Mouse (Mus musculus): ENCODE measurements around the gene Apip. TPM values are rescaled to one million over a fixed set of nuclear protein-coding genes. Genes with fewer than 3 reads are reported as not detected.

Apip gene
- polyA plus RNA-seq (2012; rRNA removed): 7.1 and 7.4 TPM in 2 replicates

GRCm38 (mm10) chr2:103073219-103073982, at the start of gene Apip, which contains the start of gene Pdhx:
Gene Apip, plus strand, starts transcription at chr2:103073675.
Gene Pdhx, minus strand, starts transcription at chr2:103073513.
- no peaks in the 10 kb centered on the region; the same call in 1 of the 2 replicates for H3K4me1 ChIP-seq (ENCODE audit: control insufficient read depth, insufficient read depth, insufficient read length)
- H3K4me3 ChIP-seq (ENCODE audit: extremely low read depth, insufficient read depth, insufficient read length): peak within 1 kb of the TSS; percentile 93
- no peaks in the 10 kb centered on the region for H3K36me3 ChIP-seq (ENCODE audit: control insufficient read depth, insufficient read depth, low read length)
- WGBS: under 1% methylated on average over 55 of the region's 55 CpGs
- peak; percentile 93 to 100 for DNase-seq (ENCODE audit: low read depth in 1 of 2, low spot score in 2 of 2)
- TF ChIP-seq CTCF (IDR thresholded peaks at IDR 0.05; ENCODE audit: extremely low read depth, insufficient read depth, insufficient read length, insufficient replicate concordance) (no peak), POLR2A (IDR thresholded peaks at IDR 0.05; ENCODE audit: low read depth, low read length) (peak; percentile 21; the same call in 1 of the 2 replicates)
- H3K27me3 ChIP-seq (ENCODE audit: control insufficient read depth, insufficient read depth, low read length): no peaks in the 10 kb centered on the region
- H3K27ac ChIP-seq (ENCODE audit: insufficient read depth, low read length): peak within 1 kb of the TSS; percentile 71

- Histone ChIP-seq H3K4me1 (ENCODE audit: control insufficient read depth, insufficient read depth, insufficient read length) (no peaks in the 10 kb centered on the region), H3K36me3 (ENCODE audit: control insufficient read depth, insufficient read depth, low read length) (peaks cover 5% of the 10 kb centered on the region; the same call in 1 of the 2 replicates), H3K27me3 (ENCODE audit: control insufficient read depth, insufficient read depth, low read length) (no peaks in the 10 kb centered on the region), H3K27ac (ENCODE audit: insufficient read depth, low read length) (no peak overlapping the region), H3K4me3 (ENCODE audit: extremely low read depth, insufficient read depth, insufficient read length) (no peak overlapping the region)
- TF ChIP-seq CTCF (IDR thresholded peaks at IDR 0.05; ENCODE audit: extremely low read depth, insufficient read depth, insufficient read length, insufficient replicate concordance) (no peak), POLR2A (IDR thresholded peaks at IDR 0.05; ENCODE audit: low read depth, low read length) (no peak)
- 92% methylated on average over 4 of the region's 4 CpGs for WGBS
- no peak for DNase-seq (ENCODE audit: low read depth in 1 of 2, low spot score in 2 of 2)
These were observed 35.6 kb upstream of the Apip start for GRCm38 (mm10) chr2:103037831-103038230.

DNA sequence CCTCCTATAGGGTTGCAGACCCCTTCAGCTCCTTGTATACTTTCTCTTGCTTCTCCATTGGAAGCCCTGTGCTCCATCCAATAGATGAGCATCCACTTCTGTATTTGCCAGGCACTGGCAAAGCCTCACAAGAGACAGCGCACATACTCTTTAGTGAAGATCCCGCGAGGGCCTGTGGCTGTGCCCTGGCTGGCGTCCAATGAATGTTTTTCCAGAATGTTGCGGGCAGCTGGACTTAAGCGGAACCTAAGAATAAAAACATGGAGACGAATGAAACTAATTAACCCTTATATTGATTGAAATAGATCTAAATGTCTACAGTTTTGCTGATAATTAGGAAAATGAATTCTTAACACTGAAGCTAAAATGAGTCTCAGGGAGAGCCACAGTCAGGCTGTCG, 32.6 kb upstream of the Apip start:
- Histone ChIP-seq H3K27me3 (ENCODE audit: control insufficient read depth, insufficient read depth, low read length) (no peaks in the 10 kb centered on the region), H3K4me1 (ENCODE audit: control insufficient read depth, insufficient read depth, insufficient read length) (no peaks in the 10 kb centered on the region), H3K36me3 (ENCODE audit: control insufficient read depth, insufficient read depth, low read length) (peaks cover 3% of the 10 kb centered on the region; the same call in 1 of the 2 replicates), H3K27ac (ENCODE audit: insufficient read depth, low read length) (no peak overlapping the region), H3K4me3 (ENCODE audit: extremely low read depth, insufficient read depth, insufficient read length) (no peak overlapping the region)
- WGBS: 92% methylated on average over 8 of the region's 8 CpGs
- DNase-seq (ENCODE audit: low read depth in 1 of 2, low spot score in 2 of 2): no peak
- no peak for TF ChIP-seq CTCF (IDR thresholded peaks at IDR 0.05; ENCODE audit: extremely low read depth, insufficient read depth, insufficient read length, insufficient replicate concordance)
- TF ChIP-seq POLR2A (IDR thresholded peaks at IDR 0.05; ENCODE audit: low read depth, low read length): no peak

DNA sequence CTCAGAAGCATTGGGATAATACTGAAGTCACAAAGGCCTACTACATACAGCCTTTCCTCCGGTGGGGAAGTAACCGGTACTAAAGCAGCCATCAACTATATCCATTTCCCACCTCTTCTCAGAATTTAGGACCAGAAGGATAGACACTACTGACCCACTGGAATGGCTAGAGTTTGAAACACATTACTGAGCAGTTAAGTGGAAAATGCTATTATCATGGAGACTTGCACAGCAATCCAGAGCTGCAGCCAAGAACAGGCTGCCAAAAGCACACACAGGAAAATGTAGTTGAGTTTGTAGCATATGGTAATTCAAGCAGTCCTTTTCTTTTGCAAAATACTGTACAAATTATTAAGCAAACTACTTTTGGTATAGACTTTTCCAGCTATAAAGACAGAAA, 28.2 kb upstream of the Apip start:
- Histone ChIP-seq H3K27ac (ENCODE audit: insufficient read depth, low read length) (no peak overlapping the region), H3K36me3 (ENCODE audit: control insufficient read depth, insufficient read depth, low read length) (no peaks in the 10 kb centered on the region), H3K4me3 (ENCODE audit: extremely low read depth, insufficient read depth, insufficient read length) (no peak overlapping the region), H3K4me1 (ENCODE audit: control insufficient read depth, insufficient read depth, insufficient read length) (no peaks in the 10 kb centered on the region), H3K27me3 (ENCODE audit: control insufficient read depth, insufficient read depth, low read length) (no peaks in the 10 kb centered on the region)
- DNase-seq (ENCODE audit: low read depth in 1 of 2, low spot score in 2 of 2): no peak
- 96% methylated on average over 2 of the region's 2 CpGs for WGBS
- TF ChIP-seq POLR2A (IDR thresholded peaks at IDR 0.05; ENCODE audit: low read depth, low read length) (no peak), CTCF (IDR thresholded peaks at IDR 0.05; ENCODE audit: extremely low read depth, insufficient read depth, insufficient read length, insufficient replicate concordance) (no peak)

- TF ChIP-seq CTCF (IDR thresholded peaks at IDR 0.05; ENCODE audit: extremely low read depth, insufficient read depth, insufficient read length, insufficient replicate concordance): no peak
- no peak for TF ChIP-seq POLR2A (IDR thresholded peaks at IDR 0.05; ENCODE audit: low read depth, low read length)
- no peak overlapping the region for H3K4me3 ChIP-seq (ENCODE audit: extremely low read depth, insufficient read depth, insufficient read length)
- no peaks in the 10 kb centered on the region for H3K36me3 ChIP-seq (ENCODE audit: control insufficient read depth, insufficient read depth, low read length)
- H3K4me1 ChIP-seq (ENCODE audit: control insufficient read depth, insufficient read depth, insufficient read length): peaks cover 3% of the 10 kb centered on the region; the same call in 1 of the 2 replicates
- 80% methylated on average over 19 of the region's 19 CpGs for WGBS
- DNase-seq (ENCODE audit: low read depth in 1 of 2, low spot score in 2 of 2): peak in 1 of 2 experiments; percentile 44
- no peak overlapping the region; the same call in 1 of the 2 replicates for H3K27ac ChIP-seq (ENCODE audit: insufficient read depth, low read length)
- no peaks in the 10 kb centered on the region for H3K27me3 ChIP-seq (ENCODE audit: control insufficient read depth, insufficient read depth, low read length)
These were observed 21.3 kb upstream of the Apip start for GRCm38 (mm10) chr2:103051937-103052893.

GRCm38 (mm10) chr2:103055820-103056219, 17.7 kb upstream of the Apip start:
- Histone ChIP-seq H3K27me3 (ENCODE audit: control insufficient read depth, insufficient read depth, low read length) (no peaks in the 10 kb centered on the region), H3K4me3 (ENCODE audit: extremely low read depth, insufficient read depth, insufficient read length) (no peak overlapping the region), H3K27ac (ENCODE audit: insufficient read depth, low read length) (no peak overlapping the region), H3K36me3 (ENCODE audit: control insufficient read depth, insufficient read depth, low read length) (peaks cover 1% of the 10 kb centered on the region; the same call in 1 of the 2 replicates), H3K4me1 (ENCODE audit: control insufficient read depth, insufficient read depth, insufficient read length) (peaks cover 3% of the 10 kb centered on the region; the same call in 1 of the 2 replicates)
- no peak for DNase-seq (ENCODE audit: low read depth in 1 of 2, low spot score in 2 of 2)
- no peak for TF ChIP-seq POLR2A (IDR thresholded peaks at IDR 0.05; ENCODE audit: low read depth, low read length)
- TF ChIP-seq CTCF (IDR thresholded peaks at IDR 0.05; ENCODE audit: extremely low read depth, insufficient read depth, insufficient read length, insufficient replicate concordance): no peak
- 85% methylated on average over 6 of the region's 6 CpGs for WGBS

All from spleen, adult 2 months (tissue).